Mouse (Mus musculus) spleen, adult 2 months (tissue): Measurements from ENCODE around the gene Psat1. TPM values are rescaled to one million over a fixed set of nuclear protein-coding genes. Genes with fewer than 3 reads are reported as not detected.

Source experiments
- DNase-seq, 2 experiments: peaks; one replicate each; pipeline versions ENCODE4 v3.0.0 to v3.0.0-alpha.2; 2012 to 2021; ENCODE audit warnings: low spot score in 2 of 2, low read depth in 1 of 2
- H3K27ac ChIP-seq: fragments of 200-500 bp; 2 replicates; pipeline ENCODE4 v1.5.1; 2012; ENCODE audit warnings: low read length, inconsistent platforms; ENCODE audit not compliant: insufficient read depth
- H3K27me3 ChIP-seq: fragments of 200-500 bp; 2 replicates; pipeline ENCODE4 v1.6.1; 2012; ENCODE audit warnings: mild to moderate bottlenecking, moderate library complexity, low read length, inconsistent platforms; ENCODE audit not compliant: control insufficient read depth, insufficient read depth
- H3K36me3 ChIP-seq: fragments of 200-500 bp; 2 replicates; pipeline ENCODE4 v1.6.1; 2012; ENCODE audit warnings: mild to moderate bottlenecking, low read length, inconsistent platforms; ENCODE audit not compliant: control insufficient read depth, insufficient read depth
- H3K4me1 ChIP-seq: fragments of 200-500 bp; 2 replicates; pipeline ENCODE4 v1.6.1; 2011; ENCODE audit warnings: inconsistent platforms; ENCODE audit not compliant: control insufficient read depth, insufficient read depth, insufficient read length
- H3K4me3 ChIP-seq: fragments of 200-500 bp; 2 replicates; pipeline ENCODE4 v1.5.1; 2011; ENCODE audit warnings: mild to moderate bottlenecking, inconsistent platforms; ENCODE audit not compliant: insufficient read depth, insufficient read length; ENCODE audit errors: extremely low read depth
- CTCF ChIP-seq: fragments of 200-500 bp; IDR thresholded peaks from 2 replicates; pipeline ENCODE4 v1.5.1; 2011; ENCODE audit warnings: mild to moderate bottlenecking, inconsistent platforms; ENCODE audit not compliant: insufficient read depth, insufficient read length, insufficient replicate concordance; ENCODE audit errors: extremely low read depth
- POLR2A ChIP-seq: fragments of 200-500 bp; IDR thresholded peaks from 2 replicates; pipeline ENCODE4 v1.6.1; 2011; ENCODE audit warnings: low read depth, low read length, inconsistent platforms
- WGBS: fragments of 180-500 bp; shearing (Covaris S2); methylation state at CpG from one replicate; pipeline ENCODE4 v1.1.7; 2018; 5-methylcytosine and 5-hydroxymethylcytosine counted together
- polyA plus RNA-seq: library from polyadenylated mRNA; depleted of rRNA; stranded (reverse); fragments of >200 nt; gene quantifications from 2 replicates; pipeline ENCODE4 v1.2.3, GENCODE M21; 2012

Gene Psat1
- polyA plus RNA-seq, 1 experiment: 5.4 TPM

GRCm38 (mm10) chr19:15948867-15949266 lies 1.7 kb upstream of the Psat1 start:
- DNase-seq: no peak
- Histone ChIP-seq H3K27me3 (no peaks in the 10 kb centered on the region), H3K27ac (no peak overlapping the region), H3K36me3 (no peaks in the 10 kb centered on the region), H3K4me1 (no peaks in the 10 kb centered on the region), H3K4me3 (no peak overlapping the region)
- no peak for TF ChIP-seq CTCF
- no peak for TF ChIP-seq POLR2A
- 84% methylated on average over 1 of the region's 1 CpGs for WGBS

GRCm38 (mm10) chr19:15948426-15948825 lies 1.3 kb upstream of the Psat1 start:
- Histone ChIP-seq H3K36me3 (no peaks in the 10 kb centered on the region), H3K4me3 (no peak overlapping the region), H3K27ac (no peak overlapping the region), H3K27me3 (no peaks in the 10 kb centered on the region), H3K4me1 (no peaks in the 10 kb centered on the region)
- DNase-seq: no peak
- WGBS: 87% methylated on average over 7 of the region's 7 CpGs
- TF ChIP-seq POLR2A (no peak), CTCF (no peak)

- no peak for TF ChIP-seq POLR2A
- TF ChIP-seq CTCF: no peak
- 84% methylated on average over 10 of the region's 10 CpGs for WGBS
Measured at GRCm38 (mm10) chr19:15946663-15947062, 474 bp downstream of the Psat1 start.

GRCm38 (mm10) chr19:15943117-15943423 lies 4.1 kb downstream of the Psat1 start:
- Histone ChIP-seq H3K4me3 (no peak overlapping the region), H3K27ac (no peak overlapping the region), H3K4me1 (no peaks in the 10 kb centered on the region), H3K36me3 (no peaks in the 10 kb centered on the region), H3K27me3 (no peaks in the 10 kb centered on the region)
- WGBS: 97% methylated on average over 7 of the region's 7 CpGs
- no peak for DNase-seq
- TF ChIP-seq CTCF: no peak
- TF ChIP-seq POLR2A: no peak

More at GRCm38 (mm10) chr19:15946663-15947062, 474 bp downstream of the Psat1 start:
- Histone ChIP-seq H3K4me3 (no peak overlapping the region), H3K27ac (no peak overlapping the region), H3K36me3 (no peaks in the 10 kb centered on the region), H3K27me3 (no peaks in the 10 kb centered on the region), H3K4me1 (no peaks in the 10 kb centered on the region)
- DNase-seq: no peak

- Histone ChIP-seq H3K4me1 (no peaks in the 10 kb centered on the region), H3K27me3 (no peaks in the 10 kb centered on the region), H3K4me3 (no peak overlapping the region), H3K27ac (no peak overlapping the region), H3K36me3 (no peaks in the 10 kb centered on the region)
- 88% methylated on average over 11 of the region's 11 CpGs for WGBS
- no peak for DNase-seq
- TF ChIP-seq CTCF (no peak), POLR2A (no peak)
Measured at GRCm38 (mm10) chr19:15942421-15943116, 4.6 kb downstream of the Psat1 start.

GRCm38 (mm10) chr19:15941399-15941798 lies 5.7 kb downstream of the Psat1 start:
- TF ChIP-seq CTCF (no peak), POLR2A (no peak)
- Histone ChIP-seq H3K36me3 (no peaks in the 10 kb centered on the region), H3K4me3 (no peak overlapping the region), H3K4me1 (no peaks in the 10 kb centered on the region), H3K27ac (no peak overlapping the region), H3K27me3 (no peaks in the 10 kb centered on the region)
- DNase-seq: no peak
- 89% methylated on average over 8 of the region's 8 CpGs for WGBS

- H3K4me3 ChIP-seq: no peak overlapping the region
- WGBS: 41% methylated on average over 4 of the region's 4 CpGs
- no peaks in the 10 kb centered on the region for H3K36me3 ChIP-seq
- H3K27ac ChIP-seq: no peak overlapping the region
- no peak for DNase-seq
- no peaks in the 10 kb centered on the region for H3K27me3 ChIP-seq
- TF ChIP-seq CTCF (no peak), POLR2A (no peak)
- H3K4me1 ChIP-seq: no peaks in the 10 kb centered on the region; the same call in 1 of the 2 replicates
Measured at GRCm38 (mm10) chr19:15925719-15926045, 21.5 kb downstream of the Psat1 start.
